Mouse (Mus musculus) midbrain, embryonic 16.5 days (tissue): Measurements from ENCODE around the gene Dguok. TPM values are rescaled to one million over a fixed set of nuclear protein-coding genes. Genes with fewer than 3 reads are reported as not detected.

Experiments used
- ATAC-seq: fragments of 200-750 bp; cut with Nextera tagmentation; 2 replicates; pipeline ENCODE4 v1.8.0; 2017; ENCODE audit warnings: moderate TSS enrichment
- H3K27ac ChIP-seq: fragments of 300-500 bp; sonication (generic); 2 replicates; pipeline ENCODE4 v1.5.1; 2014; ENCODE audit warnings: mild to moderate bottlenecking, low read length, mixed read lengths
- H3K27me3 ChIP-seq: fragments of 300-500 bp; sonication (generic); 2 replicates; pipeline ENCODE4 v1.6.1; 2014; ENCODE audit warnings: low read depth, low read length, mixed read lengths; ENCODE audit not compliant: control insufficient read depth, insufficient read depth
- H3K36me3 ChIP-seq: fragments of 300-500 bp; sonication (generic); 2 replicates; pipeline ENCODE4 v1.6.1; 2014; ENCODE audit warnings: mild to moderate bottlenecking, low read length, moderate library complexity, mixed read lengths; ENCODE audit not compliant: control insufficient read depth, insufficient read depth
- H3K4me1 ChIP-seq: fragments of 300-500 bp; sonication (generic); 2 replicates; pipeline ENCODE4 v1.6.1; 2014; ENCODE audit warnings: mild to moderate bottlenecking, low read length, mixed read lengths; ENCODE audit not compliant: control insufficient read depth, insufficient read depth
- H3K4me2 ChIP-seq: fragments of 300-500 bp; sonication (generic); 2 replicates; pipeline ENCODE4 v1.6.1; 2014; ENCODE audit warnings: mild to moderate bottlenecking, low read length, mixed read lengths
- H3K4me3 ChIP-seq: fragments of 300-500 bp; sonication (generic); 2 replicates; pipeline ENCODE4 v1.5.1; 2014; ENCODE audit warnings: low read depth, mild to moderate bottlenecking, low read length, moderate library complexity, mixed read lengths
- H3K9ac ChIP-seq: fragments of 300-500 bp; sonication (generic); 2 replicates; pipeline ENCODE4 v1.6.1; 2014; ENCODE audit warnings: low read depth, low read length, mixed read lengths
- H3K9me3 ChIP-seq: fragments of 300-500 bp; sonication (generic); replicated peaks from 2 replicates; pipeline ENCODE4 v1.6.1; 2014; ENCODE audit warnings: mild to moderate bottlenecking, low read length, mixed read lengths; ENCODE audit not compliant: control insufficient read depth, poor library complexity, severe bottlenecking
- WGBS: fragments of 180-500 bp; shearing (Covaris S2); extraction: QIAGEN DNeasy Blood & Tissue Kit; methylation state at CpG from one replicate; pipeline ENCODE4 v1.1.7; 2014; 5-methylcytosine and 5-hydroxymethylcytosine counted together
- polyA plus RNA-seq: library from polyadenylated mRNA; unstranded; fragments of >200 nt; fragmentation: Nextera tagmentation; extraction: Ambion mirVana; gene quantifications from 2 replicates; pipeline ENCODE4 v1.2.1, GENCODE M21; 2015

Gene Dguok
- polyA plus RNA-seq, 1 experiment from 2014 or later, result 72.5 TPM

DNA sequence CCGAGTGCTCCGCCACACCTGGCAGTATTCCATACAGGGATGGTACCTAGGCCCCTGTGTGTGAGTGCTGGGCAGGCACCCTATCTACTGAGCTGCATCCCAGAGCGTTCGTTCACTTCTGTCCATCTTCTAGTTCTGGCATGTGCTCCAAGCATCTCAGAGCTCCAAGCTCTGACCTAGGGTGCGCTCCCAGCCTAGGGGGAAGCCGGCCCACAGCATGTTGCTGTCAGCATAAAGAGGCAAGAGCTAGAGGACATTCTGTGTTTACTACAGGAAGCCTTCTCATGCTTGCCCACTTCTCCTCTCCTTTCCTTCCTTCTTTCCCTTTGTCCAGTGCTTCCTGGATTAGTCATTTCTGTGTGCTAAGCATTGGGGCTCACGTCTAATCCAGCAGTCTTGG, 31.3 kb downstream of the Dguok start:
- 71% methylated on average over 7 of the region's 7 CpGs for WGBS
- Histone ChIP-seq H3K4me2 (no peak overlapping the region), H3K27me3 (no peaks in the 10 kb centered on the region), H3K9ac (no peak overlapping the region), H3K4me3 (no peak overlapping the region), H3K27ac (no peak overlapping the region), H3K36me3 (0 out of 2 replicates have a peak, but pooled peaks cover 2% of the 10 kb centered on the region), H3K9me3 (no peaks in the 10 kb centered on the region), H3K4me1 (no peaks in the 10 kb centered on the region)
- 0 out of 2 replicates have a peak, but pooled peaks have one; percentile 17 for ATAC-seq

DNA sequence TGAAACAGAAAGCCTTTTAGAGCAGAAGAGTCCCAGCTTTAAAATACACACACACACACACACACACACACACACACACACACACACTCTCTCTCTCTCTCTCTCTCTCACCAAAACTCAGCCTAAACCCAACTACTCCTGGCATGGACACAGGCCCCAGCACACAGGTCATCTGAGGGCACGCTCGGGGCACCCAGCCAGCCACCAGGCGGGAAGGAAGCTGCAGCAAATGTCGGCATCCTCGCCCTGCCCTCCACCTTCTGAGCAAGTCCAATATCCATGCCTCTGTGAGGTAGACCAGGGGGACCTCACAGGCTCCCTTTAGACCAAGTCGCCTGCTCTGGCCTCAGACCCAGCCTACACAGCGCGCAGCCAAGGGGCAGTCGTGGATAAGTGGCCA, 33.5 kb downstream of the Dguok start:
- H3K36me3 ChIP-seq, result no peaks in the 10 kb centered on the region
- H3K9ac ChIP-seq, result no peak overlapping the region
- WGBS, result 87% methylated on average over 9 of the region's 9 CpGs
- no peak for ATAC-seq
- H3K9me3 ChIP-seq, result no peaks in the 10 kb centered on the region
- H3K4me1 ChIP-seq, result no peaks in the 10 kb centered on the region
- H3K4me2 ChIP-seq, result no peak overlapping the region
- H3K27me3 ChIP-seq, result no peaks in the 10 kb centered on the region
- H3K27ac ChIP-seq, result no peak overlapping the region
- H3K4me3 ChIP-seq, result no peak overlapping the region

DNA sequence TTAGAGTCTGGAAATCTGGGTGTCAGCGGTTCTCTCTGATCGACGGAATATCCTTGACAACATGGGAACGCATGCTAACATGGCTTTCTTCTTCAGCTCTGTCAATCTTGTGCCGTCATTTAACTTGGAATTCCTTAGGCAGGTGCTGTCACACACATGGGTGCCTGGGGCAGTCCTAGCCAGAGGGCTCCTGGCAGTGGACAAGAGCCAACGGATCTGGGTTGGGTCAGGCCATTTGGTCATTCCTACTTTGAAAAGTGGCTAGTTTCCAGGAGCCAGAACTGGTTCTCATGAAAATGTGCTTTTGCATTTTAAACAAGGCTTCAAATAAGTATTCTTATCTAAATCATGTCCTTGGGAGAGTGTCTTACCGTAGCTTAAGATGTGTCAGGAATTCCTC, 35.0 kb downstream of the Dguok start:
- Histone ChIP-seq H3K27me3 (no peaks in the 10 kb centered on the region), H3K9ac (no peak overlapping the region), H3K9me3 (no peaks in the 10 kb centered on the region), H3K4me2 (no peak overlapping the region), H3K36me3 (no peaks in the 10 kb centered on the region), H3K27ac (no peak overlapping the region), H3K4me3 (no peak overlapping the region), H3K4me1 (no peaks in the 10 kb centered on the region)
- 92% methylated on average over 7 of the region's 7 CpGs for WGBS
- no peak for ATAC-seq

DNA sequence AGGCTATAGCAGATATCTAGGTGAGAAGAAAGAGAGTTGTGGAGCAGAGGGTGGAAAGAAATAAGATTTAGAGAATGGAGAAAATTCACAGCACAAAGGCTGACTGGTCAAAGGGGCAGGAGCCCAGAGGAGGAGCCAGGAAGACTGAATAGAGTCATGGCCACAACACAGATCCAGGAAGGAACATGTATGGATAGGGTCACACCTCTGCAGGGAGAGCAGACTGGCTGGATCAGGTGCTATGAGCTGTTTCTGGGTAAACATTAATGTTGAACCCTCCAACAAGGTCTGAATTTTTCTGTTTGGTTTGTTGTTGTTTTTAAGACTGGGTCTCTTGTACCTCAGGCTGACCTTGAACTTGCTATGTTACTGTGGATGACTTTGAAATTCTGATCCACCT, 42.8 kb downstream of the Dguok start:
- Histone ChIP-seq H3K27ac (no peak overlapping the region), H3K36me3 (no peaks in the 10 kb centered on the region), H3K4me1 (no peaks in the 10 kb centered on the region), H3K9ac (no peak overlapping the region), H3K4me2 (no peak overlapping the region), H3K9me3 (no peaks in the 10 kb centered on the region), H3K4me3 (no peak overlapping the region), H3K27me3 (no peaks in the 10 kb centered on the region)
- ATAC-seq, result no peak

DNA sequence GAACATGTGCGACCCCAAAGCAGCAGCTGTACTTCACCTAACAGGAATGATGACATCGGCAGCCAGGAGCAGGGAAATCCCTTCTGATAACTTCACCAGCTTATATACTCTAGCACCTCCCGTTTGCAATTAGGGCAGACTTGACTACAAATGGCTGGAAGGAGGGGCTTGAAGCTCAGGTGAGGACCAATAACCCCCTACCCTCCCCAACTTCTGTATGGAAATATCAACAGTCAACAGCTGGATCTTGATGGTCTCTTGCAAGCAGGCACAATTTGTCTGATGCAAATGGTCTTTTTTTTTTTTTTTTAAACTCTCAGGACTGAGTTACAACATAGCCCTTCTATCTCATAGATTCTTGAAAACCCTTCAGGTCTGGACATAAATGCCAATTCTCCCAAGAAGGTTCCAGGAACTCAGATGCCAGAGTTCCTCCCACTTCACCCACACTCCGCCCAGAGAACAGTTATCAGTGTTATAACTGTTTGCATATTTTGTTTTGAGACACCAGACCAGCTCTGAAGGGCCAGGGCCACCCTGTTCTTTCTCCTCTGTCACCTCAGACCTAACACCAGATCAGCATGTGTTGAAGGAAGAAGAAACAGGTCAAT, 47.6 kb downstream of the Dguok start, which contains the start of gene Tet3:
Tet3 (minus strand) TSS at position 51 of the 611 bp plus-strand sequence.
- no peaks in the 10 kb centered on the region for H3K36me3 ChIP-seq
- no peak within 1 kb of the TSS for H3K4me2 ChIP-seq
- H3K4me3 ChIP-seq, result no peak within 1 kb of the TSS
- H3K27ac ChIP-seq, result no peak within 1 kb of the TSS
- no peaks in the 10 kb centered on the region for H3K27me3 ChIP-seq
- no peak within 1 kb of the TSS for H3K9ac ChIP-seq
- no peaks in the 10 kb centered on the region for H3K9me3 ChIP-seq
- H3K4me1 ChIP-seq, result peaks cover 16% of the 10 kb centered on the region
- 81% methylated on average over 4 of the region's 4 CpGs for WGBS
- no peak for ATAC-seq

DNA sequence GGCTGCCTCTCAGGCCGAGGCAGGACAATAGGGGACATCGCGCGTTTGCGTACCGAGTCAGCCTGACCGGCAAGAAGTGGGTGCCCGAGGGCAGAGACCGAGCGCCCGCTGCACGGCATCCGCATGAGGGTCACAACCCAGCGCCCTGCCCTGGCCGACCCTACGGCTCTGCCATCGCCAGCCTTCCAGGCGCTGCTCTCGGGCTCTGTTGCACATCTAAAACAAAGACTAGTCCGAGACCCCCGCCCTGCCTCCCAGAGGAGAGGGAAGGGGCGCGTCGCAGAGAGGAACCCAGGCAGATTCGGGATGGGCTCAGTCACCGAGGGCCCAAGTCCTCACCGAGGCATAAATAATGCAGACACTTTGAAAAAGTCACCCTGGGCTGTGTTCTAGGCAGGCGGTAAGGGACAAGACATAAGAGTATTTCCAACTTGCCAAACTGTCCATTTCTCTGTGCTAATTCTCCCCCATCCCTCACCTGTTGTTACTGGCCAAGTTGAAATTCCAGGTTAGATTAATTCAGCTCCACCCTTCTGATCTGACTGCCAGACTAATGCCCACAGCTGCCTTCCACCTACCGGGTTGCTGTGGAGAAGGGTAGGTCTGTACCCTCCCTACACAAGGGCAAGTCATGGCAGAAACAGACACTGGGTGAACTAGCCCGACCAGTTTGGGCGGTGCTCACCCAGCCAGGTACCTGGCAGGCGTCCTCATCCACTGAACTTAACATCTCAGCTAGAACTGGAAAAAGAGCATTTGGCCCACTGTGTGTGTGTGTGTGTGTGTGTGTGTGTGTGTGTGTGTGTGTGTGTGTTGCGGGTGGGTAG, 49.6 kb downstream of the Dguok start:
- no peaks in the 10 kb centered on the region for H3K27me3 ChIP-seq
- peak overlapping the region; percentile 92 for H3K27ac ChIP-seq
- H3K36me3 ChIP-seq, result no peaks in the 10 kb centered on the region
- peak; percentile 40 for ATAC-seq
- peak overlapping the region; percentile 96 for H3K9ac ChIP-seq
- peak overlapping the region; percentile 94 for H3K4me2 ChIP-seq
- peak overlapping the region; percentile 82 for H3K4me3 ChIP-seq
- 4% methylated on average over 27 of the region's 33 CpGs for WGBS
- no peaks in the 10 kb centered on the region for H3K9me3 ChIP-seq
- H3K4me1 ChIP-seq, result peaks cover 34% of the 10 kb centered on the region

DNA sequence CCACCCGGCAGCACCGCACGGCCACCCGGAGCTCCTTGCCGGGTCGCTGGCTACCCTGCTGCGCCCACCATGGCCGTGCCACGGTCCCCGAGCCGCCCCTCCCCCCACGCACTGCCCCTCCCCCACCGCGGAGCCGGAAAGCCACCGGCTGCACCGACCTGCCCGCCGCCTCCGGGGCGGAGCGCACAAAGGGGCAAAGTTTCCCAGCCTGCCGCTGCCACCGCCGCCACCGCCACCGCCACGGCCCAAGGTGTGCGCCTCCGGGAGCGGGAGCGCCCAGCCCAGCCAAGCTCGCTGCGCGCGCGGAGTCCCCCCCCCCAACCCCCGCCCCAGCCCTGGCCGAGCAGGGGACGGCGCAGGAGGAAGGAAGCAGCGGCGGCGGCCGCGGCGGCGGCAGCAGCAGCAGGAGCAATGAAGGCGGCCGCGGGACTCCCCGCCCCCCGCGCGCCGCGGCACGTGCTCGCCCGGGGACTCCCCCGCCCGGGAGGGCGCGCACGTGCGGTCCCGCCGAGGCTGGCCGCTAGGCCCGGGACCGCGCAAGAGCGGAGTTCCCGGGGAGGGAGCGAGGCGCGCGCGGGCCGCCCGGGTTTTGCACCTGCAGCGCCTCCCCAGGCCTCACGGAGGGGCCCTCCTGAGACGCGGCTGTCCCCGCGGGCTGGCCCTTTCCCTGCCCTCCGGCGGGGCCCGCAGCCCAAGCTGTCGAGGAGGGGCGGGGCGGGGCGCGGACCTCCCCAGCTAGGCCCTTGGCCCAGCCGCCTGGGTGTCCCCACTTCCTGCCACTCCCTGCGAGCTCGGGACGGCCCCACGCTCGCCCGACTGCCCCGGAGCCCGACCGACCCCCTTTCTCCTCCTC, 50.4 kb downstream of the Dguok start:
- no peaks in the 10 kb centered on the region for H3K27me3 ChIP-seq
- H3K36me3 ChIP-seq, result no peaks in the 10 kb centered on the region
- peaks cover 43% of the 10 kb centered on the region for H3K4me1 ChIP-seq
- 0% methylated on average over 47 of the region's 105 CpGs for WGBS
- peak overlapping the region; percentile 92 for H3K27ac ChIP-seq
- peak overlapping the region; percentile 94 for H3K4me2 ChIP-seq
- peak overlapping the region; percentile 96 for H3K9ac ChIP-seq
- no peaks in the 10 kb centered on the region for H3K9me3 ChIP-seq
- peak overlapping the region; percentile 82 for H3K4me3 ChIP-seq
- peak; percentile 67 for ATAC-seq

DNA sequence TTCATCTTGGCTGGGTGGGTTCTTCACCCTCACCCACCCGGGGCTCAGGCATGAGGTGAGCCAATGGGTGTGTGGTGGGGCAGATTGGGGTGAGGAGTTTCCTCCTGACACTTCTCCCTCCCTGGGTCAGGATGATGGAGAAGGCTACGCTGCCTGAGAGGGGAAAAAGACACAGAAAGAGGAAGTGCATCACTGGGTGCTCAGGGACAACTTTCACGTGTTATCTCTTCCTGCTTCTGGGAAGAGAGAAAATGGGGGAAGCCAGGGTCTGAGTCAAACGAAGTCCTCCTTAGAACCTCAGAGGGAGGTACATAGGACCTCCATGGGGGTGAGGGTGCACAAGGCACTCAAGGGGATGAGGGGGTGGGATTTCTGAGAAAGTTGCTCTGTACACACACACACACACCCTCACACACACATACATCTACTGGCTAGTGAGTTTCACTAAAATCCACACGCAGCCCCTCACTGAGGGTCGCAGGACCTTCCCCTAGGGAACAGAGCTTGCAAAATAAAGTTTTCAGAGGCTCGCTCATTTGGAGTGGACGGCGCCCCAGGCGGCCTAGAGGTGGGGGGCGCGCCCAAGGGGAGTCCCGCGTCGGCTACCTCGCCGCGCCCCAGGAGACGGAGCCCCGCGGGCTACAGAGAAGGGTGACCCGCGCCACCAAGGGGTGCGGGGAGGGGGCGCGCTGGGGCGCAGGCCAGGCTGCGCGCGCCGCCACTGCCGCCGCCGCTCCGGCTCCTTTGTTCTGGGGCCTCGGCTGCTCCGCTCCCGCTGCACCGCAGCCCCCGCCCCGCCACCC, 51.2 kb downstream of the Dguok start:
- no peaks in the 10 kb centered on the region for H3K27me3 ChIP-seq
- H3K9ac ChIP-seq, result peak overlapping the region; percentile 96
- WGBS, result 1% methylated on average over 22 of the region's 41 CpGs
- H3K36me3 ChIP-seq, result no peaks in the 10 kb centered on the region
- H3K4me1 ChIP-seq, result peaks cover 51% of the 10 kb centered on the region
- peak overlapping the region; percentile 94 for H3K4me2 ChIP-seq
- peak; percentile 26 for ATAC-seq
- H3K4me3 ChIP-seq, result peak overlapping the region; percentile 82
- H3K9me3 ChIP-seq, result no peaks in the 10 kb centered on the region
- peak overlapping the region; percentile 92 for H3K27ac ChIP-seq
